Mouse (Mus musculus): ENCODE measurements around the gene C2cd3.

DNA sequence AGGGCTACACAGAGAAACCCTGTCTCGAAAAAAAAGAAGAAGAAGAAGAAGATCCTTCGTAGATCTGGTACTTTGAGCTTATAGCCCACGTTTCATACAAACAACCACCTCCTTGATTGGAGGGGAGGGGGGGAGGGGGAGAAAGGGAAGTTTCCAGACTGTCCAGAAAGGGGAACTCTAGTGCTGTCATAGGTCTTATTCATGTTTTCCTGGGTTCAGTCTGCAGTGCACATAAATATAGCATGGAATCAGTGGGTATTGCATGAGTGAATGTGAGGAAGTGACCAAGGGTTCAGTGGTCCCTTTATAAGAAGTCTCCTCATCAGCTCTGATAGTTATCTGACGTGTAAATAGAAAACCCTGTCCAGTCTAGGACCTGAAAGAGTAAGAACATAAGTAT lies 71.7 kb downstream of the C2cd3 start:
- TF ChIP-seq CTCF (IDR thresholded peaks at IDR 0.05) (no peak), EP300 (IDR thresholded peaks at IDR 0.05) (no peak)

Measured in lung, postnatal 0 days (tissue).